Mouse (Mus musculus) large intestine, adult 2 months (tissue): ENCODE data around the gene Tuft1. TPM values are rescaled to one million over a fixed set of nuclear protein-coding genes. Genes with fewer than 3 reads are reported as not detected.

Experiments
- DNase-seq: peaks from one replicate; pipeline ENCODE4 v3.0.0-alpha.2; 2012; ENCODE audit warnings: low read depth, low spot score
- WGBS: fragments of 180-500 bp; shearing (Covaris S2); methylation state at CpG from one replicate; pipeline ENCODE4 v1.1.7; 2018; 5-methylcytosine and 5-hydroxymethylcytosine counted together
- polyA plus RNA-seq: library from polyadenylated mRNA; depleted of rRNA; stranded (reverse); fragments of >200 nt; gene quantifications from 2 replicates; pipeline ENCODE4 v1.2.3, GENCODE M21; 2012

The Tuft1 gene
- polyA plus RNA-seq, 1 experiment: 25.5 TPM

DNA sequence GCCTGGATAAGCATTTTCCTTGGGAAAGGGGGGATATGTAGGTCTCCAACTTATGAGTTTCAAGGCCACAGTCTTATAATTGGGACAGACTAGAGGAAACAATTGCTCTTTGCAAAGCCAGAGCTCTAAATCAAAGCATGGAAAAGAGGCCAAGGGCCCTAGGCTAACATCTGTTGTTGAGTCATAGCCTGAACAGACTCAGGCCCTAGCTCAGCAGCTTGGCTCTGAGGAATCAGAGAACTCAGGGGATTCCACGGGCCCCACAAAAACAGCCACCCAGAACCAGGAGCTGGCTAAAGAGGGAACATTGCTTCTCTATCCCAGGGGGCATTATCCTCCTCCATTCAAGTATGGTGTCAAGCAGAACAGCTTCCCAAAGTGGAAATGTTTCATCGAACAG lies 48.1 kb downstream of the Tuft1 start:
- WGBS: 64% methylated on average over 2 of the region's 2 CpGs
- DNase-seq: no peak

DNA sequence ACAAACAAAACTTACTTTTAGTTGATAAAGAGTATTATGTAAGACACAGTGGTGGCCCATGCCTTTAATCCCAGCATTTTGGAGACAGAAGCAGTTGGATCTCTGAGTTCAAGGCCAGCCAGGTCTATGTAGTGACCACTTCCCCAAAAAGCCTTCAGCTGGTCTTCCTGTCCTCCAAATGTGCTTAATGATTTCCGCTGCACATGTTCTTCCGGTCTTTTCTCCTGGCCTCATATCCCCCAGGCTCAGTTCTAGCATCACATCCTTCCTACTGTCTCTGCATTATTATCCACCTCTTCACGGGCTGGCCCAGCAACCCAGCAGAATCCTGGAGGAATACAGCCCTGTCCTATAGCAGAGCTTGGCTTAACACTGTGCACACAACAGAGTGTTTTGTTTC lies 49.1 kb downstream of the Tuft1 start:
- WGBS: 86% methylated on average over 3 of the region's 3 CpGs
- DNase-seq: no peak

DNA sequence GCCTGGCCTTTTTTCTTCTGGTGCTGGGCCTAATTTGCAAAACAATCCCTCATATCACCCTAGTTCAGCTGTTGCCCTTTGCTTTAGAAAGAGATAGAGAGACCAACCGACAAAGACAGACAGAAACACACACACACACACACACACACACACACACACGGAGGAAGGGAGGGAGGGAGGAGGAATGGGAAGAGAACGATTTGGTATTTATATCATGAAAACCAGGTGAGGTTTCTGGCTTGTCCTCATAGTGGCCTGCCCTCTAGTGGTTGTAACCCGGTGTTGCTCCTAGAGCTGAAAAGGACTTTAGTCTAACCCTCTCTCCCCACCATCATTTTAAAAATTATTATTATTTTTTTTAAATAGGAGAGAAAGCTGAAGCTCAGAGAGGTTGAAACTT lies 56.7 kb downstream of the Tuft1 start:
- DNase-seq: no peak
- 0% methylated on average over 4 of the region's 4 CpGs for WGBS

DNA sequence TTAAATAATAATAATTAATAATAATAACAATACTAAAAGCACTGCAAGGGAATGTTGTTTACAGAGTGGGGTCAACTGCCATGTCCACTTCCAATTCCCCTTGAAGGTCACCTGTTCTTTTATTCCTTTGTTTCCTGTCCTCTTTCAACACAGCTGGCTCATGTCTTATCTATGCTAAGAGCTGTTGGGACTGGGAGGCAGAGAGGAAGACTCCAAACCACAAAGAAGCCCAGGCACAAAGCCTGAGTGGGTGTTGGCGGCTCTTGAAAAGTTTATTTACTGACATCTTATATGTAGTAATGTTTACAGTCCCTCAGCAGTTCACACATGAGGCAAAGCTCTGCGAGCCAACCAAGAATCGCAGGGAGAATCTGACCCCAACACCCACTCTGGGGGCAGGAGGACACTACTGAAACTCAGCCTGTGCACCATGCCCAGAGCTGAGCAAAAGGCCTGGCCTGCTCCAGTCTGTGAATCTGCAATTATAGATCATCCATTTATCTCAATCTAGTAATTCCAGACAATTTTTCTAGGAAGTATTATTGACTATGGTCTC lies 61.4 kb downstream of the Tuft1 start:
- 65% methylated on average over 3 of the region's 3 CpGs for WGBS

DNA sequence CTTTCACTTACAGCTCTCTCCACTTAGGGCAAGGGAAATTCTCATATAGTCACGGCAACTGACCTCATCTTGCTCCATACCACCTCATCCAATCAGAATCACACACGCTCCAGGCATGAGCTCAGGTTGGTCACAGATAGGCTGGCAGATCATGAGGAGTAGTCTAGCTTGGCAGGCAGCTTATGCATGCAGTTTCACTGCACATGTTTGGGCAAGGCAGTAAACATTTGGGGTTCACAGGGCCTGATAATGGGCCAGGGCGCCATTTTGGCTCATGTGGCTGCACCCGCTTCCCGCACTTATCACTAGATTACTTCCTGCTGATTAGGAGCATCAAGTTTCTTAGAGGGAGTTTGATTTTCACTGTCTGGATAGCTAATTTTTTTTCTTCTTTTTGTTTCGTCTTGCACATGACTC lies 62.8 kb downstream of the Tuft1 start:
- DNase-seq: no peak
- 85% methylated on average over 6 of the region's 6 CpGs for WGBS

More for the DNA sequence above, 61.4 kb downstream of the Tuft1 start:
- DNase-seq: no peak

DNA sequence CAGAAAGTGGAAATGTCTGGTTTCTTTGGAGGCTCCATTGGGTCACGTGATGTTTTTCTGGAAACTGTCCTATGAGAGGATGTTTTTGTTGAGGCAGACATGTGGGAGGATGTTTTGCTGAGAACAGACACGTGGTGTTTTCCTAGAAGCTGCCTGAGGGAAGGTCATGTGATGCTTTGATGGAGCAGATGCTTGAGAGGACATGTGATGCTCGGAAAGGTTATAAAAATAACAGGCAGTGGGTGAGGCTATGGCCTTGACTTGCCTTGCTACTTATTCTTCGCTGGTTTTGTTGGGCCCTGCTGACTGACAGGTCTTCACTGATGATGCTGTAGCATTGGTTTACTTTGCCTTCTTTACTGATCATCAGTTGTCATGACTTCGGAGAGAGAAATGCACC lies 67.6 kb downstream of the Tuft1 start:
- WGBS: 77% methylated on average over 5 of the region's 5 CpGs
- DNase-seq: no peak

DNA sequence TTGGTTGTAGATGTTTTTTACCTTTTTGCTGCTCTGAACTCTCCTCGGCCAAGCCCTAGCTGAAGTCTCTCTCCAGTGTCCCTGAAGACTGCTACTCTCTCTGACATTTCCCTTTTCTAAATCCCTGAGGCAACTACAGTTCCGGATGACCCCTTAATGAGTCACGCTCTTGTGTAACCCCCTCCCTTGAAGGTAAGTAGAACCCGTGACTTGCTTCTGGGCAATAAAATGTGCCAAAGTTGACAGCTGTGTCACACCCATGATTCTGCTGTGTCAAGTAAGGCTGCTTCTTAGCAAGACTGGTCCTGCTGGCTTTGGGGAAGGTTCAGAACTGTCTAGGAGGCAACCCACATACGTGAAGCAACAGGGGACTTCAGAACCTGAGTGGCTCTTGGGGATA lies 70.7 kb downstream of the Tuft1 start:
- WGBS: 25% methylated on average over 5 of the region's 5 CpGs

DNA sequence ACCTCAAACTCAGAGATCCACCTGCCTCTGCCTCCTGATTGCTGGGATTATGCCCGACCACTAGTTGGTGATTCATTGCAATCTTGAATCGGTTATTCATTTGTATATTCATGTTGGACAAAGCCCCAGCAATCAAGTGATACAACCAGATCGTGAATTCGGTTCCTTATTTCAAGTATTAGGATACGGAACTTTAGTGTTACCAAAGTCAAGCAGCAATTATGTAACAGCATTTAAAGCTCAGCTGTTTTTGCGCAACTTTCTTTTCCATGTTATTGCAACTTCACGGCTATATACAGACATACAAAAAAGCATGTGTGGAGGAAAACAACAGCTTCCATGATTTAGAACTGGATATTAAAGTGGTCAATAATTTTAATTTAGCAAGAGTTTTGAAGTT lies 75.7 kb downstream of the Tuft1 start:
- no peak for DNase-seq
- 53% methylated on average over 7 of the region's 7 CpGs for WGBS

More for the DNA sequence above, 70.7 kb downstream of the Tuft1 start:
- DNase-seq: no peak

DNA sequence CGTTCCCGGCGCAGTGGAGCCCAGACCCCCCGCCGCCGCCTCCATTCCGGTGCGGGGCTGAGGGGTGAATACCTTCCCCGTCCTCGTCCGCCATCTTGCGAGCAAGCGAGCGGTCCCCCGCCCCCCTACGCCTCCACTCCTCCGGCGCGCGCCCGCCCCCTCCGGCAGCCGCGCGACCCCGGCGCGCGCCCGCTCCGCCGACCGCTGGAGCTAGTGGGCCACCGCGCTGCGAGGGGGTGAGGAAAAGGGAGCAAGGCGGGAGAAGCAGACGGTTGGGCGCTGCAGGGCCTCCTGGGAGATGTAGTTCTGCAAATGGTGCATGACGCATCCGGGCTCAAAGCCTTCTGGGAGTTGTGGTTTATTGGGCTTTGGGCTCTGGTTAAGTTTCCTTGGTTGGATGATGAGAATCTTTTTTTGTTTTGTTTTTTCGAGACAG lies 76.2 kb downstream of the Tuft1 start, which contains the start of gene Snx27:
Gene Snx27 (minus strand): TSS at position 261 of the 436 bp plus-strand sequence.
- DNase-seq: peak; percentile 75
- WGBS: under 1% methylated on average over 42 of the region's 42 CpGs

DNA sequence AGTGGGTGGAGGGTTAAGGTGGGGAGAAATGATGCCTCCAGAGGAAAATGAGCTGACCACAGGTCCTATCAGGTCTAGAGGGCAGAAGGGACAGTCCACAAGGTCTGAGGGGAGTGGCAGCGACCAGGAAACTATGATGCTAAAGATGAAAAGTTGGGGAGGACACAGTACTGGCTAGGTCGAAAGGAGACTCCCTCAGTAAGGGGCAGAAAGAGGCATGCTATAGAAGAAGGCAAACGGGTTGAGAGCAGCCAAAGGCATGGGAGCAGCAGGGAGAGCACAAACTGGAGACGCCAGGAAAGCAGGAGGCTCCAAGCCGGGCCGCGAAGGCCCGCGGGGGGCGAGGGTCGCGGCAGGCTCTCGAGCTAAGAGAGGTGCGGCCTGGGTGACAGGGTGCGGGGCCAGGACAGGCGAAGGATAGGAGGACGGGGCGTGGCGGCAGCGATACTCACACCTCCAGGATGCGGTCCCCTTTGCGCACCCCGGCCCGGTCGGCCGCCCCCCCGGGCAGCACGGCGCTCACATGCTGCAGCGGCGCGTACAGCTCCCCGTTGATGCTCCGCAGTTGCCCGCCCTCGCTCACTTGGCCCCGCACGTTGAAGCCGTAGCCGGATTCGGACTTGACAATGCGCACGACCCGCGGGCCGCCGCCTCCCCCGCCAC lies 76.7 kb downstream of the Tuft1 start:
- WGBS: under 1% methylated on average over 48 of the region's 48 CpGs
- DNase-seq: no peak

DNA sequence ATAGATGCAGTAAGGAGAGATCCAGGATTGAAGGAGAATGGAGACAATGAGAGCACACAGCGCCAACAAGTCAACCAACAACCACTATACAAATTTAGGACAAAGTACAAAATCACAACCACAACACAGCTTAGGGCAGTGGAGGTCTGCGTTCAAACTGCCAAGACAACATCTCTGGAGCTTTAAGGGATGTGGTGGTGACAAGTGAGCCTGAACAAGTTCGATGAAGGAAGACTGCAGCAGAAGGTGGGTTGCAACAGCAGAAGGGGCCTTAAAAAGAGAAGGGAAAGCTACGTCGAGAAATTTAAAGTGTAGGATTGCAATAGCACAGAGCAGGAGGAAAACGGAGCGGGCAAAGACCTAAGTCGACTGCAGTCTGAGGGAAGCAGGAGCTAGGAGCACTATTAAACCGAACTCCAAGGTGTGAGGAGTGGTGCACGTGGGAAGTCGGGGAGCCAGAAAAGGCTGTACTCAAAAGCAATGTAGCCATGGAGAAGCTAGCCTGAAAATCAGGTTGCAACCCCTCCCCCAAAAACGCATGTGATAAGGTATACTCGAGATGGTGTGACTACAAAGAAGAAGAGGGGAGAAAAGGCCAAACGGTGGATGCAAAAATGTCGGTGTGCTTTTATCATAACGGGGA lies 77.4 kb downstream of the Tuft1 start:
- no peak for DNase-seq
- 9% methylated on average over 16 of the region's 16 CpGs for WGBS

DNA sequence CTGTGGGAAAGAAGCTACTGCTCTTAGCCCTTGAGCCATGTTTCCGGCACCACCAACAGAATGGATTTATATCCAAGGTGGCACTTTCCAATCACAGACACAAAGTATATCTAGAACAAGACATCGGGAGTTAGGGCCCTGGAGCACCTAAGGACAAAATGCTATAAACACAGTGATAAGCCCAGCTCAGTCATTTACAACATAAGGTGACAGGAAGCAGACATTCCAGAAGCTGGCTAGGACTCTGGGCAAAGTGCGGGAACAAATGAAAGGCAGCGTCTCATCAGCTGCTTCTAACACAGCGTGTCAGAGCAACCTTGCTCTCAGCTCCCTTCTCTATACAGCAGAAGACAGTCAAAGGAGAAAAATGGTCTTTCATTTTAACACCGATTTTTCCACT lies 84.2 kb downstream of the Tuft1 start:
- WGBS: 37% methylated on average over 6 of the region's 6 CpGs

DNA sequence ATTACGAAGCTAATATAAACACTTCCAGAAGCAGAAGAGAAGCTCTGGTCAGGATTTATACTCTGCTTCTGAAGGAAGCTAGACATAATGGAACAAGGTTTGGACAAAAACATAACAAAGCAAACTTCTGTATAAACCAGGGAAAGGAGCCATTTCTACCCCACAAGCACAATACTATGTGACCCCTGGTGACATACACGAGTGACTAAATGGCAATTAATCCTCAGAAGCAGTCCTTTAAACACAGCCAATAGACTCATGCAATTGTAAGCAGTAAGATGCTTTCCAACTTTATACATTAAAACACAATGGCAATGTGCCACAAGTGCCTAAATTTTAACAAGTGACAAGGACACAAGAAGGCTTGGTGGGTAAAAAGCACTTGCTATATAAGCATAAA lies 91.4 kb downstream of the Tuft1 start:
- no peak for DNase-seq
- 58% methylated on average over 2 of the region's 2 CpGs for WGBS

More for the DNA sequence above, 84.2 kb downstream of the Tuft1 start:
- no peak for DNase-seq

DNA sequence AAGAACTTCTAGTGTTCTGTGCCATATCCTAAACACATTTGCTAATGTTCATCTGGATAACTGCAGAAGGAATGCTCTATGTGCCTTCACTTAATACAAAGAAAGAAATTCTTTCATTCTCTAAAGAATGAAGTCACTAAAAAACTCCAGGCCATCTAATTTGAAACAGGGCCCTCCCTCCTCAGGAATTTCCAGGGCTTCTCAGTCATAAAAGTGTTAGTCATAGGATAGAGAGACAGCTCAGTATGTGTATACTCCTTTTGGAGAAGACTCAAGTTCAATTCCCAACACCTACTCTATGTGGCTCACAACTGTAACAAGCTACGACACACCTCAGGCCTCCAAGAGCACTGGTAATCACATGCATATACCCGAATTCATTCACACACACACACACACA lies 93.1 kb downstream of the Tuft1 start:
- WGBS: 58% methylated on average over 2 of the region's 2 CpGs
- DNase-seq: no peak

DNA sequence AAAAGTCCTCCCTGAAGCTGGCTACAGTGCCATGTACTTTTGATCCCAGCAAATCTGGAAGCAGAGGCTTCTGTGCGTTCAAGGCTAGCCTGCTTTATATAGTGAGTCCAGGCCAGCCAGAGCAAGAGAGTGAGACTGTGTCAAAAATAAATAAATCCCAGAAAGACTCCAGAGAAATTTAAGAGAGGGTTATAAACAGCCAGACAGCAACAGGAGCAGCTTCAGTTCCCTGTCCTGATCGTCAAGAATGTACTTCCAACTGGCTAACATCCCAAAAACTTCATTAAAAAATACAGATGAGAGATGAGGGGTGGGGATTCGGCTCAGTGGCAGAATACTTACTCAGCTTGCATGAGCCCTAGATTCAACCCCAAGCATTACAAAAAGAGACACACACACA lies 93.5 kb downstream of the Tuft1 start:
- WGBS: 29% methylated on average over 3 of the region's 3 CpGs
- DNase-seq: no peak

DNA sequence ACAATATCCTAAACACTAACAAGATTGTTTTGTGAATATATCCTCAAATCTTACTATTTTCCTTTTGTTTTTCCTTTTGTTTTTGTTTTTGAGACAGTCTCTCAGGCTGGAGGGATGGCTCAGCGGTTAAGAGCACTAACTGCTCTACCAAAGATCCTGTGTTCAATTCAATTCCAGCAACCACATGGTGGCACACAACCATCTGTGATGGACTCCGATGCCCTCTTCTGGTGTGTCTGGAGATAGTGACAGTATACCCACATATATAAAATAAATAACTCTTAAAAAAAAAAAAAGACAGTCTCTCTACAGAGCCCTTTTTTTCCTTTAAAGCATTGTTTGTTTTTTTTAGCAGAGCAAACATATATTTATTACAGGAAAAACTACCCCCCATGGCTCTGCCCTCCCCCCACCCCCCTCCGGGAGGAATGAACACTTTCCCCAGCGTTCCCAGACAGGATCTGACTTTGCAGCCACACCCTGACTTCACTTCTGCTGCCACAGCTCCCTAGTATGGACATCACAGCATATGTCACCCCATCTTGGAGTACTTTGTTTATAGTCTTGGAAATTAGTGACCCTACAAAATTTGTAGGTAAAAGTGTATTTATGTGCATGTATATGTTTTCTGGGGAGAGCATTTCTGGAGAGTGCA lies 94.2 kb downstream of the Tuft1 start:
- no peak for DNase-seq
- 54% methylated on average over 4 of the region's 4 CpGs for WGBS

DNA sequence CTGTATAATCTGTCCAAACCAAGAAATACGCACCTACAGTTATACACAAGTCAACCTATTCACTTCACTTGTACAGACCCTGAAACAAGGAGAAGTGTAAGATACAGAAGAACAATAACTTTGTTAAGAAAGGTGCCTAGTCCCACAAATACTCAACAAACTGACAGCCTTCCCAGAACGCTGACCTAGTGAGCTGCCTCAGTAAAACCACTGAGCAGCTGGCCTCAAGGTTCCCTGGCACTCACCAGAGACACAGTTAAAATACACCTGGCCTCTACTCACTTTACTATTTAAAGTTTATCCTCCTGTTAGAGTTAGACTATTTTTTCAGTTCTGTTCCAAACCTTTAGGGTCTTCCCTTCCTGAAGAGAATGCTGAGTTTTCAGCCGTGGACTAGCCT lies 95.5 kb downstream of the Tuft1 start:
- DNase-seq: no peak
- WGBS: 82% methylated on average over 3 of the region's 3 CpGs
